Mouse (Mus musculus) heart, postnatal 0 days (tissue): Measurements from ENCODE around the gene Gadd45a. TPM values are rescaled to one million over a fixed set of nuclear protein-coding genes. Genes with fewer than 3 reads are reported as not detected.
"Not testable (repeated sequence)": the region's sequence is repeated elsewhere in the genome, so short reads cannot be mapped to it uniquely, and the experiment has no call there.

ENCODE experiments used
- ATAC-seq: fragments of 200-750 bp; cut with Nextera tagmentation; 2 replicates; pipeline ENCODE4 v1.8.0; 2017; ENCODE audit warnings: low read depth, moderate number of reproducible peaks, moderate library complexity; ENCODE audit not compliant: insufficient read depth
- DNase-seq: peaks from one replicate; pipeline ENCODE4 v3.0.0-alpha.2; 2016; ENCODE audit warnings: low spot score
- H3K27ac ChIP-seq: fragments of 300-500 bp; sonication (generic); 2 replicates; pipeline ENCODE4 v1.5.1; 2014; ENCODE audit warnings: low read depth, mild to moderate bottlenecking
- H3K27me3 ChIP-seq: fragments of 300-500 bp; sonication (generic); 2 replicates; pipeline ENCODE4 v1.6.1; 2014; ENCODE audit warnings: low read length, mixed read lengths; ENCODE audit not compliant: control insufficient read depth, insufficient read depth
- H3K36me3 ChIP-seq: fragments of 300-500 bp; sonication (generic); replicated peaks from 2 replicates; pipeline ENCODE4 v1.6.1; 2014; ENCODE audit warnings: low read length, mixed read lengths; ENCODE audit not compliant: control insufficient read depth, insufficient read depth
- H3K4me1 ChIP-seq: fragments of 300-500 bp; sonication (generic); 2 replicates; pipeline ENCODE4 v1.6.1; 2014; ENCODE audit warnings: antibody characterized with exemption; ENCODE audit not compliant: control insufficient read depth, insufficient read depth
- H3K4me2 ChIP-seq: fragments of 300-500 bp; sonication (generic); 2 replicates; pipeline ENCODE4 v1.6.1; 2014; ENCODE audit warnings: low read depth, mild to moderate bottlenecking, low read length, moderate library complexity
- H3K4me3 ChIP-seq: fragments of 300-500 bp; sonication (generic); 2 replicates; pipeline ENCODE4 v1.5.1; 2014; ENCODE audit warnings: low read depth, low read length
- H3K9ac ChIP-seq: fragments of 300-500 bp; sonication (generic); replicated peaks from 2 replicates; pipeline ENCODE4 v1.6.1; 2014; ENCODE audit warnings: low read depth, low read length, mixed read lengths
- H3K9me3 ChIP-seq: fragments of 300-500 bp; sonication (generic); replicated peaks from 2 replicates; pipeline ENCODE4 v1.6.1; 2016; ENCODE audit warnings: low read length; ENCODE audit not compliant: control insufficient read depth
- CTCF ChIP-seq: IDR thresholded peaks from 2 replicates; pipeline ENCODE4 v1.5.1; 2016; ENCODE audit warnings: antibody characterized with exemption, control low read depth, low read depth
- EP300 ChIP-seq: IDR thresholded peaks from 2 replicates; pipeline ENCODE4 v1.6.1; 2016; ENCODE audit warnings: antibody characterized with exemption, low read depth
- WGBS: fragments of 180-500 bp; shearing (Covaris S2); extraction: QIAGEN DNeasy Blood & Tissue Kit; methylation state at CpG from one replicate; pipeline ENCODE4 v1.1.7; 2014; 5-methylcytosine and 5-hydroxymethylcytosine counted together
- polyA plus RNA-seq: library from polyadenylated mRNA; unstranded; fragments of >200 nt; fragmentation: Nextera tagmentation; extraction: Ambion mirVana; gene quantifications from 2 replicates; pipeline ENCODE4 v1.2.1, GENCODE M21; 2015
- total RNA-seq: library from RNA; depleted of rRNA; stranded (reverse); fragments of >200 nt; gene quantifications from 2 replicates; pipeline ENCODE4 v1.2.3, GENCODE M21; 2014; ENCODE audit warnings: low replicate concordance

Gene Gadd45a
- total and polyA plus RNA-seq, 2 experiments from 2014 or later, result 13.2 to 14.5 TPM

- Histone ChIP-seq H3K4me3 (peak overlapping the region; percentile 89), H3K27me3 (no peaks in the 10 kb centered on the region), H3K9ac (peak overlapping the region; percentile 33; the same call in 1 of the 2 replicates), H3K27ac (peak overlapping the region; percentile 93), H3K4me2 (peak overlapping the region; percentile 96), H3K9me3 (no peaks in the 10 kb centered on the region), H3K36me3 (no peaks in the 10 kb centered on the region), H3K4me1 (0 out of 2 replicates have a peak, but pooled peaks cover 4% of the 10 kb centered on the region)
- DNase-seq (peak; percentile 58), ATAC-seq (no peak)
- WGBS, result 30% methylated on average over 19 of the region's 19 CpGs
- no peak for TF ChIP-seq CTCF
- no peak for TF ChIP-seq EP300
Measured at GRCm38 (mm10) chr6:67035388-67036299, 1.6 kb downstream of the Gadd45a start.

DNA sequence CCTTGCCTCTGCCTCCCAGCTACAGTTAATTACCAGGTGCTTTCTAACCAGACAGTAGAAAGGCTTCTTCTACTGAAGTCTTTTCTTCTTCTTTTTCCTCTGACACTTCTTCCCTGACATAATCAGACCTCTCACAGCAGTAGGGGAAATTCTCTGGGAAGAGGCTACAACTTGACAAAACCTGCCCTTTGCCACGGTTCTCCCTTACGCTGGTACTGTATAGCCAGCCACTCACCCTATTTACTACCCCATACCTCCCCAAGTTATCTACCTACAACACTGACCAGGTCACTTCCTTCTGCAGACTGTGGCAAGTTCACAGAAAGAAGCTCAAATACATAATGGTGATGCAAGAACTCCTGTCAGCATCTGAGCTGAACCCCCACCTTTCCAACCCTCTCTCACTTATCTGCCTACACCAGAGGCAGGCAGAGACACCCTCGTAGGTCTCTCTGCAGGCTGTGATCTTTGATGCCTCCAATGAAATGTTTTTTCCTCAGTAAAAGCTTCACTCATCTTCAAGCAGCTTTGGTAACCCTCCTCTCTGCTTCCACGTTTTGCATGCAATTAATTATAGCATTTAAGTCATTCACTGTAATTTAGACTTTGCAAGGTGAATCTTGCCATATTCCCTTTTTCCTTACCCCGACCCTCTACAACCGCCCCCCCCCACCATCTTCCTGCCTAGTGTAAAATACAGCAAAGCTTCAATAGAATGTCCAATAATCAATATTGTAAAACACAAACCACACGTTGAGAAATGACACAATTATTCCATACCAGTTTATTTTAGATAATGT, 2.7 kb downstream of the Gadd45a start:
- DNase-seq (no peak), ATAC-seq (no peak)
- no peak overlapping the region for H3K4me2 ChIP-seq
- no peak overlapping the region for H3K4me3 ChIP-seq
- H3K9me3 ChIP-seq, result no peaks in the 10 kb centered on the region
- H3K36me3 ChIP-seq, result no peaks in the 10 kb centered on the region
- H3K27me3 ChIP-seq, result no peaks in the 10 kb centered on the region
- 0 out of 2 replicates have a peak, but pooled peaks cover 4% of the 10 kb centered on the region for H3K4me1 ChIP-seq
- TF ChIP-seq EP300 (no peak), CTCF (no peak)
- no peak overlapping the region for H3K9ac ChIP-seq
- WGBS, result 74% methylated on average over 7 of the region's 7 CpGs
- no peak overlapping the region for H3K27ac ChIP-seq

DNA sequence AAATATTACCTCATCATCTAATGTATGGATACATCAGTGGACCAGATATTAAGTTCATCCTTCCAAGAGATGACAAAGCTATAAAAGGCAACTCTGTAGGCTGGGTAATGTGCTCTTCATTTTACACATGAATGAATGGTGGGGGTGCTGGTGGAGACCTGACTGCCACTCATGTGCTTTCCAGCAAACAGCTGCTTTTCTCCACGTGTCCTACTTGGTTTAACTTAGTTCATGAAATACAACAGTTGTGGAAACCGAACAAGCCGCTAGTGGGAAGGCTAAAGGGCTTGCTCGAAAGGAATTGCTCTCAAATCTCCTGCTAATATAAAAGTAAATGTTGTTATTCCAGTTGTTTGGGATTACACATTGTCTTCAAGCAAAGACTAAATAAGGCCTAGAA, 3.7 kb downstream of the Gadd45a start:
- no peak for ATAC-seq
- no peak overlapping the region for H3K9ac ChIP-seq
- no peak overlapping the region for H3K4me2 ChIP-seq
- H3K9me3 ChIP-seq, result no peaks in the 10 kb centered on the region
- H3K36me3 ChIP-seq, result no peaks in the 10 kb centered on the region
- H3K27me3 ChIP-seq, result no peaks in the 10 kb centered on the region
- no peak overlapping the region for H3K4me3 ChIP-seq
- WGBS, result 81% methylated on average over 4 of the region's 4 CpGs
- no peak for TF ChIP-seq CTCF
- TF ChIP-seq EP300, result no peak
- H3K4me1 ChIP-seq, result 0 out of 2 replicates have a peak, but pooled peaks cover 4% of the 10 kb centered on the region
- H3K27ac ChIP-seq, result no peak overlapping the region
- DNase-seq, result no peak

DNA sequence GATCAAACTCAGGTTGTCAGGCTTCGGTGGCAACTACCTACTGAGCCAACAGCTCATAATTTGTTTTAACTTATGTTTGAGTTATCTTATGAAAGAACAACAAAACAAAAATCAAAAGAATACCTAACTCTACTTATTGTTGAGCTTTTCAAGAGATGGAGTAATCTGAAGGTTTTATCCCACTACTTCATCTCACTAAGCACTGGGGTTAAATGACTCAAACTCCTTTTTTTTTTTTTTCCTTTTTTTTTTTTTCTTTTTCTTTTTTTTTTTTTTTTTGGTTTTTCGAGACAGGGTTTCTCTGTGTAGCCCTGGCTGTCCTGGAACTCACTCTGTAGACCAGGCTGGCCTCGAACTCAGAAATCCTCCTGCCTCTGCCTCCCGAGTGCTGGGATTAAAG, 4.3 kb downstream of the Gadd45a start:
- H3K27me3 ChIP-seq, H3K4me3 ChIP-seq, ATAC-seq, H3K4me2 ChIP-seq, H3K36me3 ChIP-seq, H3K9ac ChIP-seq, H3K27ac ChIP-seq, H3K4me1 ChIP-seq, H3K9me3 ChIP-seq, DNase-seq: not testable (repeated sequence)
- 89% methylated on average over 3 of the region's 4 CpGs for WGBS

GRCm38 (mm10) chr6:67032551-67032950, 4.7 kb downstream of the Gadd45a start:
- not testable (repeated sequence) for DNase-seq, H3K27ac ChIP-seq, H3K36me3 ChIP-seq, H3K9me3 ChIP-seq, ATAC-seq, H3K4me2 ChIP-seq, H3K4me3 ChIP-seq, H3K4me1 ChIP-seq, H3K9ac ChIP-seq, H3K27me3 ChIP-seq
